Mouse (Mus musculus) frontal cortex, postnatal 10 days (tissue): ENCODE measurements around the gene Mfsd6.
A peak's percentile ranks its signal among the peaks of the same experiment; 100 is the strongest.

Source experiments
- DNase-seq, 2 experiments: peaks; one replicate each; pipeline ENCODE4 v3.0.0; 2022; ENCODE audit warnings: low spot score in 2 of 2, mixed read lengths in 1 of 2

The Mfsd6 gene

DNA sequence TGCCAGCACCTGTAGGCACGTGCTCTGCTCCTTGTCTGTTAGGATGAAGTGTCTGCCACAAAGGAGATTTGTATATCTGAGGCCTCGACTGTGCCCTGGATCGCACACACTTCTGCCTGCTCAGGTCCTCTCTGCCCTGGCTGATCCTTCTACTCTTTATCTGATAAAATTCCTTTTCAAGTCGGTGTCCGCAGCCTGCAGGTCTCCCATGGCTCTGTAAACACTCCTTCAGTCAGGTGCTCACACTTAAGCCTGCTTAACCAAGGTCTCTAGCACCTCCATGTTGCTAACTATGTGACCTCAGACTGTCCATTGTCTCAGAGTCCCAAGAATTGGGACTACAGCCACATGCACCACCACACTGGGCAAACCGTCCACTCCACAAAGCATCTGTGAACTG, 87.0 kb downstream of the Mfsd6 start:
- no peak for DNase-seq

DNA sequence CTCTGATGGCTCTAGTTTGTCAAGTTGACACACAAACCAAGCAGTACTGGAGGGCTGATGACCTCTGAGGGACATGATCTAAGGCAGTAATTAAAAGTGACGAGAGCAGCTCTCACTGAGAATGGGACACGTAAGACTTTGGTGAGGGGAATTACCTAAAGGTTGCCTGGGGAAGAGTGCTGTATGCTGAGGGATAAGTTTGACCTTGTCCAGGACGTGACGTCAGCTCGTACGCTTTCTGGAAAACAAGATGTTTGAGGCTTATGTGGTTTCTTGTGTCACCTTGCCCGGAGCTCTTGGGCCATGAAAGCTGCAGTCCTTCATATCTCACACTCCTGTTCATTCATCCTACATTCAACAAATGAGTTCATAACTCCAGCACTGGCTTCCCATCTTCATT, 88.2 kb downstream of the Mfsd6 start:
- DNase-seq, result no peak

DNA sequence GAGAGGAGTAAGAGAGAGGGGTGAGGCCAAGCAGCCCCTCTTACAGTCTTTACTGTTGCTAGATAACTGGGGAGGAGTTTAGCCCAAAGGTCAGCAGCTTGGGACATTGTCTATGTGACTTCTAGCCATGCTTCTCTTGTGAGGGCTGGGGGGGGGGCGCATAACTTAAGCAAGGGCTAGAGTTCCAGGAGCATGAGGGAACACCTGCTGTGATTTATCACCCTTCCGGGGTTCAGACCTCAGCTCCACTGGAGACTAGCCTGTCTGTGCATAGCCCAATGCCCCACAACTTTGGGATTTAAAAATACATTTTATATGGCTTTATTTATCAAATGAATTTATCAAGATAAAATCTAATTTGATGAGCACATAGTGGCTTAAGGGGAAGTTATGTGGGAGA, 89.2 kb downstream of the Mfsd6 start:
- DNase-seq, result no peak

DNA sequence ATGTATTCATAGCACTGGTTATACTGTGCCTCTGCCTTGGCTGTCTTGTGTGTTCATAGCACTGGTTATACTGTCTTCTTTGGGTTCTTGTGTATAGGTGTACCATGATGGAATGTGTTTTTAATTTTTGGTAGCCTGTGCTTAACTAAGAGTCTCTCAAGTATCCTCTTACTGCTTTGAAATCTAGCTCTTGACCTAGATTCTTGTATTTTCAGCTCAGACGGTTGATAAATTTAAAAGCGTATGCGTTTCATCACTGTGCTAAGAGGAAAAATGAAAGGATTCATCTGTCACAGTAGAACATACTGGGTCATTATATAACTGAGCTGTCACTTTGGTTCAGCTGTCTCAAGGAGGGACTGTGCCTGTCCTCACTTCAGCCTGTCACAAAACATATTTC, 91.3 kb downstream of the Mfsd6 start:
- DNase-seq, result no peak

DNA sequence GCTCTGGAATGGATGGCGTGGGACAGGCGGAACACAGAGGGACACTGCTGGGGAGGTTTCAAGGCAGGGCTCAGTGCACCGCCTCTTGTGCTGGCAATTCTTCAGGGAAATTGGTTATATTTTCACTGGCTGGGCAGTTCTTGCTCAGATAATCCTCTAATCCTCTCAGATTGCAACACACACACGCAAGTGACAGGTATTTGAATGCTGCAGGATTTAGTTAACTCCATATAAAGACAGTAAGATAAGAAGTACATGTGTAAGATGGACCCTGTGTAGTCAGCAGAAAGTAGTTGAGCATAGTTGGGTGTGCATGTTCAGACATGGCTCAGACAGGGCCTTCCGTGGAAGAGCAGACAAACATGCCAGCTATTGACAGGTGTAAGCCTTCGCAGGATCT, 93.0 kb downstream of the Mfsd6 start:
- DNase-seq, result no peak

DNA sequence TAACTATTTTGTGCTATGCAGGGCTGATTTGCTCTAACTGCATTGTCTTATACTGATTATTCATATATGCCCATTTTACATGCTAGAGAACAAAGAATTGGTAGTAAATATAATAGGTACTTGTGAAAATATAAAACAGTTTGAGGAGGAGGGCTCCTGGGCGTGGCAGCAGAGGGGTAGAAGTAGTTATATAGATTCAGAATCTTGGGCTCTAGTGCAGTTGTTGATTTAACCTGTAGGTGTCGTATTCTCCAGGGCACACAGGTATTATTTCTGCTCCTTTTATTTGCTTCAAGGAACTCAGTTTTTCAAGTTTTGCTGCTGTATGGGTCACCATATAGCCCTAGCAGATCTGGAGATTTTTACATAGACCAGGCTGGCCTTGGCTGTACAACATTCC, 95.7 kb downstream of the Mfsd6 start:
- no peak for DNase-seq

DNA sequence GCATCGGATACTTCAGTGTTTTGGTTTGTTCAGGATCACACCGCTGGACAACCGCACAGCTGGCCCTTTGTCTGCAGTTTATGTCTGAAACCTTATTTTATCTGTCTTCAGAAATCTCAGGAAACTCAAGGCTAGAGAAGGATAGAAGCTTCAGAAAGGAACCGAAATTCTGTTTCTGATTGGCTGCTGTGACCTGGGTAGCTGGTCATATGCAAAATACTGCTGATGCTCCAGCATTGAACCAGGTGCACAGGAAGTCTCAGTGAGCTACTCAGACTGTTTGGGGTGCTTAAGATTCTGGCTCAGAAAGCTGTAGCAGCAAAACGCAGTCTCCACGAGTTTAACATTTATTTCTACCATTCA, 96.3 kb downstream of the Mfsd6 start:
- no peak for DNase-seq

DNA sequence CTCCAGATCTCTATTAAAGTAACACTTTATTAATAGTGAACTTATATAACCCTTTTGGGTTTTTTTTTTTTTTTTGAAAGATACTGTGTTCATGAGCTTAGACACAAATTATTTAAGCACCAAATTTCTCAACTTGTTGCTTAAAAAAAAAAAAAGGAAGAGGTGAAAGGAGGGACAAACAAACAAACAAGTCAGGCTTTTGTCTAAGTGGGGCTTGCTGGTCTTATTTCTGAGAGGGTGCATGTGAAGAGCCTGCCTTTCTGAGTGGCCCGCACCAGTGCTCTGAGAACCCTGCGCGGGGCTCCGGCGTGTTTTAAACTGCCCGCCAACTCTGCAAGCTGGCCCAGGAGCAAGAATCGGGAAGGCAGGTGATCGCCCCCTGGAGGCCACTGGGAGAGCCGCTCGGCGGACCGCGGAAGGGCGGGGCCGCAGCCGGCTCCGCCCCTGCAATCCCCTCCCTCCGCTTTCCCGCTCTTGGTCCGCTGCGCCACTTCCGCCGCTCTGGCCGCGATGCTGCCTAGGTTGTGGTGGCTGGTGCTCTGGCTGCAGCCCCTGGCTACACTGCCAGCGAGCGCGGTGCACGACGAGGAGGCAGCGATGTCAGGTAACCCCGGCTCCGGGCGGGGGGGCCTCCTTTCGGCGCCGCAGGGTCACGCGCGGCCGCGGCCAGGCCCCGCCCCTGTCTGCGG, 96.9 kb downstream of the Mfsd6 start, which contains the start of gene Nemp2:
Gene Nemp2 (plus strand): TSS at position 456 of the 689 bp plus-strand sequence.
- DNase-seq, result peak; percentile 79 to 91

DNA sequence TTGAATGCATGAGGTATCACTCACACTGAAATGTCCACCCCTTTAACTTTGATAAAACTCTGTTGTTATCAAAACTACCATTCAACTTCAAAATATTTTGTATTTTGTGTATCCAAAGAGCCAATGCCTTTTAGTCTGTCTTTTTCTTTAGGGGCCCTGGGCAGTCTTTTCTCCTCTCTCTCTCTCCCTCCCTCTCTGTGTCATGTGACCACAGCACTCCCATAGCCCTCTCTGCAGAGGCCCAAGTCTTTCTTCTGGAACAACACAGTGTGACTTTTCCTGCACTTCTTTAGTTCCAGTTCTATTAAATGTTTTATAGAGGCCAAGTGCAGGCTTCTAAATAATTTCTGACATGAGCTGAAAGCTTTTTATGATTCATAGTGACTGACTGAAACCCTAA, 106.8 kb downstream of the Mfsd6 start:
- DNase-seq, result no peak

DNA sequence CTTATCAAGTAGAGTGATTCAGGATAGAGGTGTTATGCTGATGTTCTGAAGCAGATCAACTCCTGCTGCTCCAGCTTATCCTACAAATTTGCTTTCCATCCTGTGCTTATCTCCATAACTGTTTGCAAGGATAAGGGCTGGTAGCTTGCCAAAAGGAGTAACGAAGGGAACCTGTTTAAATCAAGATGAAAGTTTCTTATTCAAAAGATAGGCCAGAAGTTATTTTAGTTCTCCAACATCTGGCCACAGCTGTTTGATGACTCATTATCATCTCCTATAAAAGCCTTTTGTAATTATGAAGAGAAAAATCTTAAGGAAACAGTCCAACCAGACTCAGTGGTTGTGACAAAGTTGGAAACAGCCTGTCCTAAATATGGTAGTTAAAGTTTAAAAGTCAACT, 109.0 kb downstream of the Mfsd6 start:
- DNase-seq, result no peak

DNA sequence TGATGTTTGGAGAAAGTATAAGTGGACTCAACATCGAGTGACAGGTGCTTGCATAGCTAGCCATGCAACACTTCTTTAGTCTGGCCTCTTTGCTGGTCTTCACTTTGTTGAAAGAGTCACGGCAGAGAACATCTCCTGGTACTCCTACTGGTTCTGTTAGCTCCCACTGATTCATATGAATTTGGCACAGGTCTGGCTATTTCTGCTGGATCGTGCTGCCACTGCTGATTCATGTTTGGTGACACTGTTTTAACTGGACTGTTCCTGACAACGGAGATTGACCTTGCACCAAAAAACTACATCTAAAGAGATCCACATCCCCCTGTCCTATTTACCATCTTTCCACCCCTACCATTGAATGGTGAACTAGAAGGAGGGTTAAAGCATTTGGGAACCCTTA, 118.8 kb downstream of the Mfsd6 start:
- no peak for DNase-seq

DNA sequence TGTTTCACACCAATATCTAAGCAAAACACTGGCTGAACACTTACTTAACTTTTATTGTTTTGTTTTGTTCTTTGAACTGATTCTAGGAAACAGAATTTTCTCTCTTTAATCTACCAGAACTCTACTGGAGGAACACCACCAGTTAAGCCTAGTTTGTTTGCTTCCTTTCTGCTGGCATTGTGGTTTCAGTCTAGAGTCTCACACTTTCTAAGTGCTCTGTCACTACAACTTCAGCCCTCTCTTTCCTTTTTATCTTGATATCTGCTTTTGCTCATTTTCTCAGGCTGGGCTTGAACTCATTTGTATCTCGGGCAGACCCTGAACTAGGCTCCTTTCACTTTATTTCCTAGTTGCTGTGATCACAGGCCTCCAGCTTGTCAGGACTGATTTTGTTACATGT, 119.6 kb downstream of the Mfsd6 start:
- DNase-seq, result no peak
